Mouse (Mus musculus): Measurements from ENCODE around the gene Cacnb4. TPM values are rescaled to one million over a fixed set of nuclear protein-coding genes. Genes with fewer than 3 reads are reported as not detected.
A peak's percentile ranks its signal among the peaks of the same experiment; 100 is the strongest.

Gene Cacnb4
- total and polyA plus RNA-seq, 3 experiments, result 0.16 to 0.61 (median 0.29) TPM

GRCm38 (mm10) chr2:52710804-52711203, 34.2 kb upstream of the Cacnb4 start:
- H3K36me3 ChIP-seq (ENCODE audit: control insufficient read depth, insufficient read depth, low read length), result peaks cover 5% of the 10 kb centered on the region; the same call in 1 of the 2 replicates
- intact Hi-C loops (cut with DNase I), result no loop called here
- 86% methylated on average over 2 of the region's 2 CpGs for WGBS

GRCm38 (mm10) chr2:52709417-52709816, 32.8 kb upstream of the Cacnb4 start:
- H3K36me3 ChIP-seq (ENCODE audit: control insufficient read depth, insufficient read depth, low read length), result peaks cover 2% of the 10 kb centered on the region; the same call in 1 of the 2 replicates
- H3K27ac ChIP-seq, result no peak overlapping the region
- H3K4me1 ChIP-seq (ENCODE audit: control insufficient read depth, insufficient read depth, low read length), result no peaks in the 10 kb centered on the region
- intact Hi-C loops (cut with DNase I), result no loop called here
- 90% methylated on average over 5 of the region's 5 CpGs for WGBS
- no peak overlapping the region for H3K9ac ChIP-seq (ENCODE audit: low read depth, low read length)
- no peaks in the 10 kb centered on the region for H3K27me3 ChIP-seq (ENCODE audit: control insufficient read depth, insufficient read depth, low read length)
- no peak for TF ChIP-seq EP300 (IDR thresholded peaks at IDR 0.05; ENCODE audit: insufficient read depth, low read depth, low read length)
- TF ChIP-seq POLR2A (IDR thresholded peaks at IDR 0.05; ENCODE audit: insufficient read depth, low read depth, low read length), result no peak
- TF ChIP-seq CTCF (IDR thresholded peaks at IDR 0.05), result no peak
- DNase-seq, result no peak
- H3K4me3 ChIP-seq, result no peak overlapping the region
- no peaks in the 10 kb centered on the region for H3K79me2 ChIP-seq (replicated peaks; ENCODE audit: control insufficient read depth, insufficient read depth, low read length)

More at GRCm38 (mm10) chr2:52710804-52711203, 34.2 kb upstream of the Cacnb4 start:
- Histone ChIP-seq H3K79me2 (replicated peaks; ENCODE audit: control insufficient read depth, insufficient read depth, low read length) (no peaks in the 10 kb centered on the region), H3K27me3 (ENCODE audit: control insufficient read depth, insufficient read depth, low read length) (no peaks in the 10 kb centered on the region), H3K27ac (no peak overlapping the region), H3K4me1 (ENCODE audit: control insufficient read depth, insufficient read depth, low read length) (no peaks in the 10 kb centered on the region), H3K9ac (ENCODE audit: low read depth, low read length) (no peak overlapping the region), H3K4me3 (no peak overlapping the region)
- TF ChIP-seq POLR2A (IDR thresholded peaks at IDR 0.05; ENCODE audit: insufficient read depth, low read depth, low read length) (no peak), CTCF (IDR thresholded peaks at IDR 0.05) (no peak), EP300 (IDR thresholded peaks at IDR 0.05; ENCODE audit: insufficient read depth, low read depth, low read length) (no peak)
- DNase-seq, result no peak

DNA sequence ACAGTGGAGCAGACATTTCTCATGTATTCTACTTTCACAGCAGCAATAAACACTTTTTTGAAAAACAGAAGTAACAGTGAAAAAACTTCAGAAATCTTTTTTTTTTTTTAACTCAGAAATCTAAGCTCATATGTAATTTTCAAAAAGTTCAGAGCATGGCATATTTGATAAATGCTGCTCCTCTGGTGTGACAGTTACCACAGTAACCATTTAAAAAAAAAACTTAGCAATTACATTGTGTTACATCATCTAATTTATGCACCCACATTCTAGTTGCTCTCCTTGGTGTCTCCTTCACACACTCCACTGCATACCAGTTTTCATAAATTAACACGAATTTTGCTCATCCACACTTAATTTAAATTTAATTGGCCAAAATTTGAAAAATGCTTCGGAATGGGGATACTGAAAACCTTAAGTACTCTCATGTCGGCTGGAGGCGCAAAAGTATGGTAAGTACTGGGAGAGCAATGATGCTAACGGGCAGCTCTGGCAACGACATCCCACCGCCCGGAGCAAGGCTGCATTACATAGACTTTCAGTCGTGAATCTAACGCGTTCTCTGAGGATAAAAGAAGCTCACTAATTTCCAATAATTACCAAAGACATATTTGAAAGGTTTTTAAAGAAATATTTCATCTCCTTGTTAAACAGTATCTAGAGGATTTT, 24.9 kb upstream of the Cacnb4 start:
- H3K4me1 ChIP-seq (ENCODE audit: control insufficient read depth, insufficient read depth, low read length), result no peaks in the 10 kb centered on the region
- WGBS, result 95% methylated on average over 11 of the region's 11 CpGs
- no peaks in the 10 kb centered on the region for H3K36me3 ChIP-seq (ENCODE audit: control insufficient read depth, insufficient read depth, low read length)
- intact Hi-C loops (cut with DNase I), result no loop called here
- no peaks in the 10 kb centered on the region for H3K27me3 ChIP-seq (ENCODE audit: control insufficient read depth, insufficient read depth, low read length)
- H3K9ac ChIP-seq (ENCODE audit: low read depth, low read length), result no peak overlapping the region
- TF ChIP-seq EP300 (IDR thresholded peaks at IDR 0.05; ENCODE audit: insufficient read depth, low read depth, low read length) (no peak), CTCF (IDR thresholded peaks at IDR 0.05) (no peak), POLR2A (IDR thresholded peaks at IDR 0.05; ENCODE audit: insufficient read depth, low read depth, low read length) (no peak)
- no peak overlapping the region for H3K4me3 ChIP-seq
- DNase-seq, result no peak
- no peak overlapping the region for H3K27ac ChIP-seq
- H3K79me2 ChIP-seq (replicated peaks; ENCODE audit: control insufficient read depth, insufficient read depth, low read length), result no peaks in the 10 kb centered on the region

GRCm38 (mm10) chr2:52700352-52700751, 23.7 kb upstream of the Cacnb4 start:
- Histone ChIP-seq H3K4me1 (ENCODE audit: control insufficient read depth, insufficient read depth, low read length) (no peaks in the 10 kb centered on the region), H3K79me2 (replicated peaks; ENCODE audit: control insufficient read depth, insufficient read depth, low read length) (no peaks in the 10 kb centered on the region), H3K4me3 (no peak overlapping the region), H3K36me3 (ENCODE audit: control insufficient read depth, insufficient read depth, low read length) (no peaks in the 10 kb centered on the region), H3K27ac (no peak overlapping the region), H3K9ac (ENCODE audit: low read depth, low read length) (no peak overlapping the region), H3K27me3 (ENCODE audit: control insufficient read depth, insufficient read depth, low read length) (no peaks in the 10 kb centered on the region)
- intact Hi-C loops (cut with DNase I), result no loop called here
- WGBS, result 84% methylated on average over 5 of the region's 5 CpGs
- TF ChIP-seq EP300 (IDR thresholded peaks at IDR 0.05; ENCODE audit: insufficient read depth, low read depth, low read length), result no peak
- no peak for TF ChIP-seq POLR2A (IDR thresholded peaks at IDR 0.05; ENCODE audit: insufficient read depth, low read depth, low read length)
- no peak for TF ChIP-seq CTCF (IDR thresholded peaks at IDR 0.05)
- DNase-seq, result no peak

DNA sequence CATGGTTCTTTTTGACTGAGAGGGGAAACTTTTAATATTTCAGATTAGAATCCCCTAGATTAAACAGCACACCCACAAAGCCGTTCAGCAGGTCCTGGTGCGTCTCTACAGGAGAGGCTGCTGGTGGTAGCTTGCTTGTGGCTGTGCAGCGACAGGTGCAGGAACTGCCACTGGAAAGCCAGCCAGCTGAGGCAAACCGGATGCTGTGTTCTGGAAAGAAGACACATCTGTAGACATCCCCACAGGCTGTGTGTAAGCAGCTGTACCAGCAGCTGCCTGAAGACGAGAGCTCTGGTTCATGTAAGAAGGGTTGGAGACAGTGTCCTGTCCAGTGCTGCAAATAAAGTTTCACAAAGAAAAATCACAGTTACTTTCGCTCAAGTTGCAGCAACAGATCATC, 18.0 kb upstream of the Cacnb4 start:
- Histone ChIP-seq H3K27me3 (ENCODE audit: control insufficient read depth, insufficient read depth, low read length) (no peaks in the 10 kb centered on the region), H3K36me3 (ENCODE audit: control insufficient read depth, insufficient read depth, low read length) (no peaks in the 10 kb centered on the region; the same call in 1 of the 2 replicates), H3K79me2 (replicated peaks; ENCODE audit: control insufficient read depth, insufficient read depth, low read length) (no peaks in the 10 kb centered on the region), H3K4me1 (ENCODE audit: control insufficient read depth, insufficient read depth, low read length) (no peaks in the 10 kb centered on the region), H3K9ac (ENCODE audit: low read depth, low read length) (no peak overlapping the region), H3K4me3 (no peak overlapping the region), H3K27ac (no peak overlapping the region)
- WGBS, result 78% methylated on average over 6 of the region's 6 CpGs
- DNase-seq, result no peak
- no peak for TF ChIP-seq CTCF (IDR thresholded peaks at IDR 0.05)
- TF ChIP-seq POLR2A (IDR thresholded peaks at IDR 0.05; ENCODE audit: insufficient read depth, low read depth, low read length), result no peak
- TF ChIP-seq EP300 (IDR thresholded peaks at IDR 0.05; ENCODE audit: insufficient read depth, low read depth, low read length), result no peak
- intact Hi-C loops (cut with DNase I), result no loop called here

DNA sequence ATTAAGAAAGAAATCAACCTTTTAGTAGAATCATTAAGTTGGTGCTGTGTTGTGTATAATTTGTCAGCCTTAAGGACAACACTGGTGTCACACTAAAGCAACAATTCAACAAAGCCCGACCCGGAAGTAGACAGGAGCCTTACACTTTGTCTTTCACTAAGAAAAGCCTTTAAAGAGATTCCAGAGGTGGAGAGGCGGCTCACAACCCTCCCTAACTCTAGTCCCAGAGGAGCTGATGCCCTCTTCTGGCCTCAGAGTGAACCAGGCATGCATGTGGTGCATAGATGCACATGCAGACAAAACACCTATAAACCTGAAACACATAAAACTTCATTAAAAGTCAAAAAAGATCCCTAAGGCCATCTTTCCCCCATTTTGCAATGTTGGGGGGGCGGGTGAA, 15.1 kb upstream of the Cacnb4 start:
- no peaks in the 10 kb centered on the region for H3K79me2 ChIP-seq (replicated peaks; ENCODE audit: control insufficient read depth, insufficient read depth, low read length)
- H3K36me3 ChIP-seq (ENCODE audit: control insufficient read depth, insufficient read depth, low read length), result no peaks in the 10 kb centered on the region; the same call in 1 of the 2 replicates
- 84% methylated on average over 4 of the region's 4 CpGs for whole genome bisulfite sequencing
- intact Hi-C loops (cut with DNase I), result no loop called here
- no peak for TF ChIP-seq EP300 (IDR thresholded peaks at IDR 0.05; ENCODE audit: insufficient read depth, low read depth, low read length)
- TF ChIP-seq POLR2A (IDR thresholded peaks at IDR 0.05; ENCODE audit: insufficient read depth, low read depth, low read length), result no peak
- TF ChIP-seq CTCF (IDR thresholded peaks at IDR 0.05), result peak; percentile 31
- no peaks in the 10 kb centered on the region for H3K4me1 ChIP-seq (ENCODE audit: control insufficient read depth, insufficient read depth, low read length)
- no peak overlapping the region for H3K4me3 ChIP-seq
- no peaks in the 10 kb centered on the region for H3K27me3 ChIP-seq (ENCODE audit: control insufficient read depth, insufficient read depth, low read length)
- H3K9ac ChIP-seq (ENCODE audit: low read depth, low read length), result no peak overlapping the region
- no peak overlapping the region for H3K27ac ChIP-seq
- no peak for DNase-seq

Measured in heart, adult 2 months (tissue).